Mouse (Mus musculus) Muller cell, postnatal 12 days (primary cell): ENCODE data around the gene Hmbs.
"Not testable (repeated sequence)": the region's sequence is repeated elsewhere in the genome, so short reads cannot be mapped to it uniquely, and the experiment has no call there.

Source experiments
- DNase-seq: peaks from one replicate; pipeline ENCODE4 v3.0.0-alpha.2; 2015; ENCODE audit errors: inconsistent ontology term

Gene Hmbs

GRCm38 (mm10) chr9:44345570-44346433 is 1.8 kb upstream of the Hmbs start:
- DNase-seq = no peak

GRCm38 (mm10) chr9:44343290-44343689 is 738 bp downstream of the Hmbs start:
- DNase-seq = no peak

- DNase-seq = no peak
These were observed 1.4 kb downstream of the Hmbs start for GRCm38 (mm10) chr9:44342605-44343004.

DNA sequence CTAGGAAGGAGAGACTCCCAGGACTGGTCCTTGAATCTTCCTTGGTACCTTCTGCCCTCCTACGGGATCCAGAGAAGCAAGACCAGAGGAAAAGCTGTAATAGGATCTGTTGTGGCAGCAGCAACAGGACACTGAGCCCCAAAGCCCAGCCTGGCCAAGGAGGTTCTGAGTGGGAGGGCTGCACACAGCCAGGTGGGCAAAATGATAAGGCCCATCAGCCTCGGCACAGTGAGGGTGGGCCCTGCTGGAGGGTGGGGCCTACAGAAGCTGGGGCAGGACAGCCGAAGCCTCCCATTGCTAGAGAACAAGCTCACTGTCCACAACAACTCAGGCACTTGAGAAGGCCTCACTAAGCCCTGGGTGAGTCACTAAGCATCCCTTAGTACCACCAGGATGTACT is 1.9 kb downstream of the Hmbs start:
- no peak for DNase-seq

DNA sequence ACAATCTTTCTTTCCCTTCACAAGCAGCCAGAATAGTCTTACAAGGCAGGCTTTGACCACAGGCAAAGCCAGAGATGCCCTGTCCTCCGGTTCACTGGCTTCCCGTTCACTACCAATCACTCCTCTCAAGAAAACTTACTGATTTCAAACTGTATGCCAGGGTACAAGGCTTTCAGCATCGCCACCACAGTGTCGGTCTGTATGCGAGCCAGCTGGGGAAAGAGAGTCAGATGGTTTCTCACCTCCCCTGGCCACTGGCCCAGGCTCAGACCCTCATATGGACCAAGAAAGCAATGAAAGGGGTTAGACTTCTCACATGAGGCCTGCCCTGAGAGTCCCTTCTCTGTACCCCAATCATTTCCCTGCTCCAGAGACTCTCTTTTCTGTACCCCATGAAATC is 2.5 kb downstream of the Hmbs start:
- DNase-seq = no peak

- no peak for DNase-seq
These were observed 5.5 kb downstream of the Hmbs start for GRCm38 (mm10) chr9:44338574-44338973.

GRCm38 (mm10) chr9:44337436-44338169 is 6.4 kb downstream of the Hmbs start:
- DNase-seq = peak; percentile 28

- DNase-seq = no peak
These were observed 7.1 kb downstream of the Hmbs start for GRCm38 (mm10) chr9:44336964-44337363.

GRCm38 (mm10) chr9:44336513-44336912 is 7.5 kb downstream of the Hmbs start:
- DNase-seq = not testable (repeated sequence)

- DNase-seq = no peak
These were observed 8.0 kb downstream of the Hmbs start for GRCm38 (mm10) chr9:44336093-44336406.

GRCm38 (mm10) chr9:44335331-44336092 is 8.5 kb downstream of the Hmbs start:
- DNase-seq = peak; percentile 57

DNA sequence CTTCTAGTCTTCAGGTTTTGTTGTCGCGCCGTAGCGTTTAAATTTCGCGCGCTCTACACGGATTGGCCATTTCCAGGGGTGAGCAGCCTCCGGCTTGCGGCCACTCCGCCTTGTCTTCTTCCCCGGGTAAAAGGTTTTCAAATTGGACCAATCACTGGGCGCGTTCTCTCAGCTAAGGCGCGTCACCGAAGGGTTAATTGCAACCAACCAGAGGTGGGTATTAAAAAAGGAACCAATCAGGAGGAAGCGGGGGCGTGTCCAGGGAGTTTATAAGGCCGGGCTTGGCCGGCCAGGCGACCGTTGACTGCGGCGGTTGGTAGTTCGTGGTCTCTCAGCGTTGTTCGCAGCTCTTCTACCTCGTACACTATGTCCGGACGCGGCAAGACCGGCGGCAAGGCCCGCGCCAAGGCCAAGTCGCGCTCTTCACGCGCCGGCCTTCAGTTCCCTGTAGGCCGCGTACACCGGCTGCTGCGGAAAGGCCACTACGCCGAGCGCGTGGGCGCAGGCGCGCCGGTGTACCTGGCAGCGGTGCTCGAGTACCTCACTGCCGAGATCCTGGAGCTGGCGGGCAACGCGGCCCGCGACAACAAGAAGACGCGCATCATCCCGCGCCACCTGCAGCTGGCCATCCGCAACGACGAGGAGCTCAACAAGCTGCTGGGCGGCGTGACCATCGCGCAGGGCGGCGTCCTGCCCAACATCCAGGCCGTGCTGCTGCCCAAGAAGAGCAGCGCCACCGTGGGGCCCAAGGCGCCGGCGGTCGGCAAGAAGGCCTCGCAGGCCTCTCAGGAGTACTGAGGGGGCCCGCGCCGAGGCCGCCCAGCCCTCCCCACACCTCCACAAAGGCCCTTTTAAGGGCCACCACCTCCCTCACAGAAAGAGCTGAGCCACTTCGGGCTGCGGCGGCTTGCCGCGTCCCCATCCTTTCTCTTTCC is 9.4 kb downstream of the Hmbs start, which contains the start of gene H2afx:
H2afx (plus strand) TSS at position 299 of the 935 bp plus-strand sequence.
- peak; percentile 99 for DNase-seq

DNA sequence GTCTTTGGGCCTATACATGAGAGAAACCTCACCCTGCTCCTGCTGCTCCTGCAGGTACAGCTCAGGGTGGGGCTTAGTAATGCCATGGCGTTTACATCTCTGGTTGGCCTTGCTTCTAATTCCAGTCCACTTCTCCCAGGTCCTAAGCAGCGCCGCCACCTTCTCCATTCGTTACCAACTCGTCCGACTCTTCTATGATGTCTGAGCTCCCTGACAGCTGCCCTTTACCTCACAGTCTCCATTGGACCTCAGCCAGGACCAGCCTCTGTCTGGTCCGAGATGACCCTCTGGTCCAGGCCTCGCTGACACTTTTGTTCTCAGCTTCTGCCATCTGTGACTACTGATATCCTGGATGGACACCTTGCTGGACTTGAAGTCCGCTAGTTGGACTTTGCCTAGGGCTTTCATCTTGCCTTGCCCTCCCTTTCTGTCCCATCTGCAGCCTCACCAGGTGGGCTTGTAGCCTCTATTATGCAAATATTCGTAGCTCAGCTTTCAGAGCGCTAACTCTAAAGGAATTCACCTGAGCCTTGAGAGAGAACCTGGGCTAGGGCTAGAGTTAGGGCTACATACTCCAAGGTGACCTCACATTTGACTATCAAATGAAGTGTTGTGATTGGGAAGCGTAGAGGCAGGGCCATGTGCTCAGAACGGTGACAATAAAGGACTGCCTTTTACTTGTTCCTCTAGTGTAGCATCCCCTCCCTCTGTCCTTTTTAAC is 10.9 kb downstream of the Hmbs start:
- DNase-seq = no peak

GRCm38 (mm10) chr9:44330736-44331135 is 13.3 kb downstream of the Hmbs start:
- DNase-seq = no peak

DNA sequence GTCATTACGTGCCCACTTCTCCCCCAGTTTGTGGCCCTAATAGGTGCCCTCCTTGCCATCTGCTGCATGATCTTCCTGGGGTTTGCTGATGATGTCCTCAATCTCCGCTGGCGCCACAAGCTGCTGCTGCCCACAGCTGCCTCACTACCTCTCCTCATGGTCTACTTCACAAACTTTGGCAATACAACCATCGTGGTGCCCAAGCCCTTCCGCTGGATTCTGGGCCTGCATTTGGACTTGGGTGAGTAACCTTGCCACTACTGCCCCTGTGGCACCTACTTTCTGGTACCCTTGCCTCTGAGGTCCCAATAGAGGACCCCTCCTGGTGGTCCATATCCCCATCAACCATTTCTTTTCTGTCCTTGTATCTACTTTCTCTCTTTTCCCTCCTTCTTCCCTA is 16.1 kb downstream of the Hmbs start:
- no peak for DNase-seq

DNA sequence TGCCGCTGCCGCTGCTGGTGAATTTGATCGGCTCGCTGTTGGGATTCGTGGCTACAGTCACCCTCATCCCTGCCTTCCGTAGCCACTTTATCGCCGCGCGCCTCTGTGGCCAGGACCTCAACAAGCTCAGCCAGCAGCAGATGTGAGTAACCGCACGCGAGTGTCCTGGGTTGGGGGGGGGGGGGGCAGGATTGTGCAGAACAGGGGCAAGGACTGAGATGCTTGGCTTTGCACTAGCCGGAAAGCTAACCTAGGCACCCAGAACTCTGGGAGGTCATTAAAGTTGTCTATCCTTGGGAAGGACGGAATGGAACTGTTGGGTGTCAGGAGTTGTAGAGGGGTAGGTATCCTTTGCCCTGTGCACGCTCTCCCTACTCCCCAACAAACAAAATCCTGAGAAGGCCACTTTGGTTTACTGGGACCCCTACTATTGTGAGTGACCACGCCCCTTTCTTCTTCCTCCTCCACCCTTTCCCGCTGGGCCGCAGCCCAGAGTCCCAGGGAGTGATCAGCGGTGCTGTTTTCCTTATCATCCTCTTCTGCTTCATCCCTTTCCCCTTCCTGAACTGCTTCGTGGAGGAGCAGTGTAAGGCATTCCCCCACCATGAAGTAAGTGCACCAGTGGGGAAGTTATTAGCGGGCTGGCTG is 16.8 kb downstream of the Hmbs start:
- DNase-seq = peak; percentile 36

DNA sequence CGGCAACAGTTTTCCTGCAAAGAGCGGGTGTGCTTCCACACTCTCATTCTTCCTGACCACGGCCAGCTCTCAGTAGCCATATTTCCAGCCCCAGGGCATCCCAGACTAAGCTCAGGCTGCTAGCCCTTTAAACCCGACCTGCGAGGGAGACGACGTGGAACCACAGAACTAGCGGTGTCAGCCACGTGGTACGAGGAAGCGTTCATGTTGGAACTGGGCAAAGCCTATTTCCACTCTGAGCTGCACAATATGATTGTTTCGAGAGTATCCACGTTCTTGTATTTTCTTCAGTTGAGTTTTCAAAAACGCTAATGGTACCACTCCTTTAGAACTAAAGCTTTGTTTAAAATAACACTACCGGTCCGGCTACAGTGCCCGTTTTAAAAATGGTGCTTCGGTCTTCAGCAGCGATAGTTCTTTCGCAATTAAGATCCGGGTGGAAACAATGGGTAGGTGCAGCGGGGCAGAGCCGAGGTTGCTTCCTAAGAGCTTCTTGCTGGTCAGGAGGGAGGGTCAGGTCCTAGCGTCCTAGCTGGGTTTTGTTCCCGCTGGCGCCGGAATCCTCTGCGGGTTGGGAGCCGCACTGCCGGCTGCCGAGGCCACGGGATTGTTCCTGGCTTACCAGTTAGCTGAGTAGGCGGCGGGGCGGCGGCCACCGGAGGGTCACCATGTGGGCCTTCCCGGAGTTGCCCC is 17.5 kb downstream of the Hmbs start:
- DNase-seq = peak; percentile 87

- DNase-seq = peak; percentile 27
These were observed 18.2 kb downstream of the Hmbs start, which contains the start of gene Dpagt1 for GRCm38 (mm10) chr9:44325768-44326370. Gene Dpagt1 (plus strand): TSS chr9:44326019.
